Mouse (Mus musculus): ENCODE results near the gene Gm12394.
"Not testable (repeated sequence)": the region's sequence is repeated elsewhere in the genome, so short reads cannot be mapped to it uniquely, and the experiment has no call there.

Gm12394 gene

GRCm38 (mm10) chr4:42863487-42863886 is 6.9 kb upstream of the Gm12394 start:
- ATAC-seq (ENCODE audit: low TSS enrichment) = not testable (repeated sequence)

DNA sequence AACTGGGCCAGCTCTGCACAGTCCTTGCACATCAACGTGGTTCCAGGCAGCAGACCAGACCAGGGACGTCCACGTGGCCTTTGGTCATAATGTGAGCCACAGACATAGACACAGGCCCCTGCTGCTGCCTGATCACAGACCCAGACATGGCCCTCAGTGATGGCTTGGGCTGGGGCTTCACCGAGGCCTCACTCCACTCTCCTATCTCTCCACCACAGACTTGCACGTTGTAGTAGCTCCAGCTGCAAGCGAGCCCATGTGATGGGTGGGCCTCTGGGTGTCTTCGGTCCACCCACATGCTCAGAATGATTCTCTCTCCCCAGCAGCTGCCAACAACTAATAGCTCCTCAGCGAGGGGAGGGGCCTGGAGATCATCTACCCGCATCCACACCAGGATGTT is 3.9 kb upstream of the Gm12394 start:
- not testable (repeated sequence) for ATAC-seq (ENCODE audit: low TSS enrichment)

DNA sequence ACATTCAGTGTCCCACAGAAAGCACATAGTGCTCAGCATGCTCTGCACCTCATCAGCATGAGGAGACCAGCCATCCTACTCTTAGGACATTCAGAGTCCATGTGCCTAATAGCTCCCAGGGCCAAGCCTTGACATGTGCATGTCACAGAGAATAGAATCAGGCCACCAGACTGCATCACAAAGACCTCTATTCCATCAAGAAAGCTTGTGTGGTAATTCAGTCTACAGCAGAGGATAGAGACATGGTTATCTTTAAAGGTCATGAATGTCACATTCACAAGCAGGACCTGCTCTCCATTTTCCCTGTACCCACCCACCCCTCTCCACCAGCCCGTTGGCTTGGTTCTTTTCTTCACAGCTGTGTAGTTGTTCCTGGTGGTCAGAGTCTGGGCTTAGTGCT is 2.8 kb downstream of the Gm12394 start, which contains the start of gene Fam205a1:
TSS of gene Fam205a1 (minus strand) at position 101 of the 400 bp plus-strand sequence.
- ATAC-seq (ENCODE audit: low TSS enrichment) = not testable (repeated sequence)

DNA sequence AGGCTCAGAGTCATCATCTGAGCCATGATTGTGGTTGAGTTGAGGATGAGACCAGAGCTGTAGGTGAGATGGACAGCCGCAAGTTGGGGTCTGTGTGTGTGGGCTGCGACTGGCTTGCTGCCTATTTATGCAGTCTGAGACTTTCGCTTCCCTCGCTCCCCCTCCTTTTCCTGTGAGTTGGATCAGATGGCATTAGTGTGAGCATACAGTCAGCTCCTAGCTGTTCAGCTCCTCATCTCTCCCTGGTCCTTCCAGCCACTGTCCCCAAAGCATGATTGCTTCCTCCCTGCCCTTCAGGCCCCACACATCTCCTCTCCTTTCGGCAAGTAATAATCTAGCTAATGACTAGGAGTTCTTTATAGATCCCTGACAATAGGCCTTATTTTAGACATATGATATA is 82.7 kb downstream of the Gm12394 start, which contains the start of gene Ccl21a:
TSS of gene Ccl21a (minus strand) at position 101 of the 400 bp plus-strand sequence.
- ATAC-seq (ENCODE audit: low TSS enrichment) = not testable (repeated sequence)

DNA sequence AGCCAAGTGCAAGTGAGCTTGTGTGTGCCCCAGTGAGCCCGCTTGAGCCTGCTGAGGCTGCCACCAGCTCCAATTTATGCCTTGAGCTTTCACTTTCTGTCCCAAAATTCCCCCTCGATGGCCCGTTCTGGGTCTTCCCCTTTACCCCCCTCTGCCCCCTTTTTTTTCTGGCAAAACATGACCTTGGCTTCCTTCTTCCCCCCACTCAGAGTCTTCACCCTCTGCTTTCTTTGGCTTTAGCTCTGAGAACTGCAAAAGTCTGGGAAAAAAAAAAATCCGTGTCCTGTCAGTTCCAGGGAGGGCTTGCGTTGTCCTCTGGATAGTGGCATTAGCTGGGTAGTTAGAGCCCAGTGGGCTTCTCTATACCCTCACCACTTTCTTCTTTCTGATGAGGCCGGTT is 100.1 kb downstream of the Gm12394 start, which contains the start of gene Ccl19:
TSS of gene Ccl19 (minus strand) at position 101 of the 400 bp plus-strand sequence.
- ATAC-seq (ENCODE audit: low TSS enrichment) = not testable (repeated sequence)

DNA sequence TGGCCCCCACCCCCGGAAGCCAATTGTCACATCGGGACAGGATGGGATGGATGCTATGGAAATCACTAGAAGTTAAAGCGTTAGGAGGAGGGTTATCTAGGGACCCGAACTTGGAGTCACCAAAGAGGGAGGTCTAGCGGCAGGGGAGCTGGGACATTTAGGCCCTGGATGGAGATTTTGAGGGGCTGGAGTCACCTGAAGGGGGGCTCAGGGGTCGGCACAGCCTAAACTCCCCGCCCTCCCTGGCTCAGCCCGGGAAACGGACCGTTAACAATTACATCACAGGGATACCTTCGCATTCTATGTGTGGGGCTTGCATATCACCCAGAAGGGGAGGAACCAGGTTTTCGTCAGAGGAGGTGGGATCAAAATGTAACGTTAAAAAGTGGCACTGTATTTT is 121.3 kb downstream of the Gm12394 start, which contains the start of gene 4930578G10Rik:
TSS of gene 4930578G10Rik (plus strand) at position 301 of the 400 bp plus-strand sequence.
- not testable (repeated sequence) for ATAC-seq (ENCODE audit: low TSS enrichment)

All from frontal cortex, adult (tissue).